Mouse (Mus musculus) heart, embryonic 14.5 days (tissue): ENCODE measurements around the gene Elmod3. TPM values are rescaled to one million over a fixed set of nuclear protein-coding genes. Genes with fewer than 3 reads are reported as not detected.

Source experiments
- ATAC-seq: fragments of 200-750 bp; cut with Nextera tagmentation; 2 replicates; pipeline ENCODE4 v1.8.0; 2017; ENCODE audit warnings: low read depth, moderate TSS enrichment; ENCODE audit not compliant: insufficient number of reproducible peaks, insufficient read depth, low FRiP score
- H3K27ac ChIP-seq, 2 experiments: fragments of 200-500 bp in 1 of 2; fragments of 300-500 bp in 1 of 2; sonication (generic) in 1 of 2; replicated peaks in 1 of 2; 2 replicates each; pipeline ENCODE4 v1.5.1; 2012 to 2014; ENCODE audit warnings: low read depth in 2 of 2, low read length in 2 of 2, control low read depth in 1 of 2, mild to moderate bottlenecking in 1 of 2, mixed read lengths in 1 of 2; ENCODE audit not compliant: control insufficient read depth in 1 of 2, insufficient read depth in 1 of 2
- H3K27me3 ChIP-seq: fragments of 300-500 bp; sonication (generic); 2 replicates; pipeline ENCODE4 v1.6.1; 2014; ENCODE audit warnings: mild to moderate bottlenecking, low read length, control low read depth; ENCODE audit not compliant: control insufficient read depth, insufficient read depth
- H3K36me3 ChIP-seq: fragments of 300-500 bp; sonication (generic); 2 replicates; pipeline ENCODE4 v1.6.1; 2014; ENCODE audit warnings: mild to moderate bottlenecking, control low read depth, low read length, mixed read lengths; ENCODE audit not compliant: control insufficient read depth, insufficient read depth
- H3K4me1 ChIP-seq, 2 experiments: fragments of 200-500 bp in 1 of 2; fragments of 300-500 bp in 1 of 2; sonication (generic) in 1 of 2; 2 replicates each; pipeline ENCODE4 v1.6.1; 2012 to 2014; ENCODE audit warnings: low read length in 2 of 2, control low read depth in 1 of 2, mixed read lengths in 1 of 2; ENCODE audit not compliant: control insufficient read depth in 2 of 2, insufficient read depth in 2 of 2
- H3K4me2 ChIP-seq: fragments of 300-500 bp; sonication (generic); 2 replicates; pipeline ENCODE4 v1.6.1; 2014; ENCODE audit warnings: mild to moderate bottlenecking, low read length
- H3K4me3 ChIP-seq, 2 experiments: fragments of 200-500 bp in 1 of 2; fragments of 300-500 bp in 1 of 2; sonication (generic) in 1 of 2; 2 replicates each; pipeline ENCODE4 v1.5.1; 2012 to 2014; ENCODE audit warnings: low read length in 2 of 2, mild to moderate bottlenecking in 2 of 2, control low read depth in 1 of 2, low read depth in 1 of 2, moderate library complexity in 1 of 2; ENCODE audit not compliant: control insufficient read depth in 1 of 2, insufficient read depth in 1 of 2
- H3K9ac ChIP-seq: fragments of 300-500 bp; sonication (generic); 2 replicates; pipeline ENCODE4 v1.6.1; 2014; ENCODE audit warnings: mild to moderate bottlenecking, low read length
- H3K9me3 ChIP-seq: fragments of 300-500 bp; sonication (generic); 2 replicates; pipeline ENCODE4 v1.6.1; 2016; ENCODE audit warnings: low read length, control low read depth; ENCODE audit not compliant: control insufficient read depth
- WGBS: fragments of 180-500 bp; shearing (Covaris S2); extraction: QIAGEN DNeasy Blood & Tissue Kit; methylation state at CpG from one replicate; pipeline ENCODE4 v1.1.7; 2014; 5-methylcytosine and 5-hydroxymethylcytosine counted together
- polyA plus RNA-seq: library from polyadenylated mRNA; unstranded; fragments of >200 nt; fragmentation: Nextera tagmentation; extraction: Ambion mirVana; gene quantifications from 2 replicates; pipeline ENCODE4 v1.2.1, GENCODE M21; 2014

The Elmod3 gene
- polyA plus RNA-seq, 1 experiment from 2014 or later = 16.3 TPM

DNA sequence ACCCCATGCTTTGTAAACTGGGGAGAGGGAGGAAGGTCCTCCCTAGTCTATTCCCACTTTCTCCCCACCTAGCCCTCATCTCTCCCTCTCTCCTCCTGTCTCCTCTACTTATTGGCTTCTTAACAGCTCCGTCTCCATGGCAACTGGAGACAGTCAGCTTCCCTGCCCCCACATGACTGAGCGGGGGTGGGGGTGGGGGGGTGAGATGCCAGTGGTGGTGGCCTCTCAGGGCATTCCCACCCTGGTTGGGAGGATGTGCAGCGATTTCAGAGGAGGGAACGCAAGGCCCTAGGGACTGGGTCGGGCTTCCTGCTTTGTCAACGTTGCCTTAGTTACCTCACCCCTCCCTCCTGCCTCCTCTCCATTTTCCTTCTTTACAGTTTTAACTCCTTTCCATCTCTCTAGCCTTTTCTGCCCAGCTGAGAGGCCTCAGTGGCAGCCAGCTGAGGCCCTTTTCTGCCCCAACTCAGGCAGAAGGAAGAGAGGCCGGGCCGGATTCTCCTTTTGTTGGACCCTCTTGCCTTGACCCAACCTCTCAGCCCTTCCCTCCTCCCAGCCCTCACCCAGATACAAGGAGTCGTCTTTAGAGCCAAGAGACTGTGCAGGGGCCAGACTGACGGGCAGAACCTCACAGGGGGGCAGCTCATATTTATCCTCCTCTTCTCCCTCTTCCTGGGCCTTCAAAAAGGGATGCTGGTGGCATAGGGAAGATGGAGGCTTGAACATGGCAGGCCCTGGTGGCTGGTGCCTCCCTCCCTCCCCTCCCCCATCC, 78.1 kb downstream of the Elmod3 start:
- Histone ChIP-seq H3K4me3 (no peak overlapping the region), H3K4me1 (peaks cover 9 to 11% of the 10 kb centered on the region in 2 experiments; a peak in 3 of 4 replicates), H3K36me3 (no peaks in the 10 kb centered on the region), H3K27ac (peak overlapping the region in 1 of 2 experiments; percentile 44; a peak in 1 of 4 replicates), H3K27me3 (no peaks in the 10 kb centered on the region), H3K9me3 (no peaks in the 10 kb centered on the region), H3K9ac (no peak overlapping the region), H3K4me2 (no peak overlapping the region)
- 25% methylated on average over 10 of the region's 10 CpGs for WGBS
- peak; percentile 48; the same call in 1 of the 2 replicates for ATAC-seq

DNA sequence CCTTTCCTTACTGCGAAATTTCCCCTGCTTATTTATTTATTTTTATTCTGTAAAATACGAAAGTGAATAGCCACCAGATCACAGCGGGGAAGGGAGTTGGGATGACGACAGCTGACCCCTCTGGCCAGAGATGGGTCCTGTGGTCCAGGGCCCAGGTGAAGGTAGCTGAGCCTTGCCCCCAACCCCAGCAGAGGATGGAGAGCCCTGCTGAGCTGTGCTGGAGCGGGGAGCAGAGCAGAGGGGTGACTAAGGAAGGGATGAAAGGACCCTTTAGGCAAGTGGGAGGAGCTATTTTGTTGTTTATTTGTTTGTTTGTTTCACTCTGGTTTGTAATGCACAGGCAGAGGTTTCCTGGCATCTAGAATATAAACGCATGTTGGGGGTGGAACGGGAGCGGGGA, 78.9 kb downstream of the Elmod3 start:
- H3K4me1 ChIP-seq = peaks cover 9 to 11% of the 10 kb centered on the region in 2 experiments; a peak in 3 of 4 replicates
- 46% methylated on average over 8 of the region's 8 CpGs for WGBS
- H3K9ac ChIP-seq = no peak overlapping the region
- H3K27me3 ChIP-seq = no peaks in the 10 kb centered on the region
- no peak overlapping the region for H3K4me2 ChIP-seq
- no peaks in the 10 kb centered on the region for H3K9me3 ChIP-seq
- no peak overlapping the region for H3K27ac ChIP-seq
- ATAC-seq = no peak
- no peaks in the 10 kb centered on the region for H3K36me3 ChIP-seq
- no peak overlapping the region for H3K4me3 ChIP-seq

DNA sequence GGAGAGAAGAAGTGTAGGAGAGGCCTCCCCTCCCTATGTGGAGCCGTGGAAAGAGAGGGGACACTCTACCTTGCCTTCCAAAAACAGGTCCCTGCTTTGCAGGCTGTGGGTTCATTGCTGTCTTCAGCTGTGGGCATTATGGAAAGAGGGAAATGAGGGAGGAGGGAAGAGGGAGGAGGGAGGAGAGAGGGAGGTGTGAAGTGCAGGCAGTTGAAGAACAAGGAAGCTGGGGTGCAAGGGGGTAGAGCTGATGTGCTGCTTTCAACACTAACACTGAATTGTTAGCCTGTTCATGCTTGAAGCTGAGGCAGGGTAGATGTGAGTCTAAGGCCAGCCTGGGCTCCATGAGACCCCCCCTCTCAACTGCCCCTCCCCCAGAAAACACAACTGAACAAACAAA, 79.4 kb downstream of the Elmod3 start:
- ATAC-seq = no peak
- 50% methylated on average over 1 of the region's 1 CpGs for WGBS
- Histone ChIP-seq H3K4me2 (no peak overlapping the region), H3K4me3 (no peak overlapping the region), H3K27ac (no peak overlapping the region), H3K27me3 (no peaks in the 10 kb centered on the region), H3K4me1 (peaks cover 9 to 11% of the 10 kb centered on the region in 2 experiments; a peak in 3 of 4 replicates), H3K9ac (no peak overlapping the region), H3K9me3 (no peaks in the 10 kb centered on the region), H3K36me3 (no peaks in the 10 kb centered on the region)

Other genes with a start within 250 kb of the Elmod3 start
- 14.4 and 16.4 TPM in 2 replicates for gene Tmem150a, start 243.0 kb downstream of the Elmod3 start, polyA plus RNA-seq
- 88.3 and 89.0 TPM in 2 replicates for gene Rnf181, start 231.5 kb downstream of the Elmod3 start, polyA plus RNA-seq
- gene Vamp5, start 217.9 kb downstream of the Elmod3 start, polyA plus RNA-seq = 58.1 and 61.9 TPM in 2 replicates
- 154 and 157 TPM in 2 replicates for gene Vamp8, start 207.7 kb downstream of the Elmod3 start, polyA plus RNA-seq
- gene Ggcx, start 184.1 kb downstream of the Elmod3 start, polyA plus RNA-seq = 24.1 and 26.3 TPM in 2 replicates
- 265 and 281 TPM in 2 replicates for gene Mat2a, start 158.9 kb downstream of the Elmod3 start, polyA plus RNA-seq
- gene Sh2d6, start 76.7 kb downstream of the Elmod3 start, polyA plus RNA-seq = not detected in 2 replicates
- 26.0 and 27.2 TPM in 2 replicates for gene Capg, start 54.0 kb downstream of the Elmod3 start, polyA plus RNA-seq
- 23.5 and 25.2 TPM in 2 replicates for gene Retsat, start 62 bp upstream of the Elmod3 start, polyA plus RNA-seq
- gene Tgoln1, start 18.6 kb upstream of the Elmod3 start, polyA plus RNA-seq = 27.9 and 29.4 TPM in 2 replicates
- gene Tcf7l1, start 190.8 kb upstream of the Elmod3 start, polyA plus RNA-seq = 15.7 and 17.4 TPM in 2 replicates